Mouse (Mus musculus) adrenal gland, adult (tissue): ENCODE results near the gene Dis3.
"Not testable (repeated sequence)": the region's sequence is repeated elsewhere in the genome, so short reads cannot be mapped to it uniquely, and the experiment has no call there.

Experiments
- DNase-seq, 2 experiments: peaks; one replicate each; pipeline ENCODE4 v3.0.0; 2022 to 2023; ENCODE audit warnings: low spot score in 1 of 2; ENCODE audit not compliant: inconsistent age in 2 of 2

The Dis3 gene

DNA sequence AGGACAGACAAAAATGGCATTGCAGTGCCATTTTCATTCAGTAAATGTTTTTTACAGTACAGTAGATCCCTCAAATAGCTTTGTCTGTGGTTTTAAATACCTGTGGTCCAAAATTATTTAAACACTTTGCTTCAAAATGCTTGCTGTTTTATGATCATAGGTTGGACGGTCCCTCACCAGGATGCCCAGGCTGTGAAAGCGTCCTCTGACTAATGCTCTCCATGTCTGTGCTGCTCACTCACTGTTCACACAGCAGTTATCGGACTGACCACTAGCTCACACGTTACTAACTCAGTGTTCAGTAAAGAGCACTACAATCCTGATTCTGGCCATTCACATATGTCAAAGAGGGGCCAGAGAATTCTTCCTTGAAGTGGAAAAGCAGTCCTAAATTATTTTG lies 28.4 kb downstream of the Dis3 start:
- no peak for DNase-seq

DNA sequence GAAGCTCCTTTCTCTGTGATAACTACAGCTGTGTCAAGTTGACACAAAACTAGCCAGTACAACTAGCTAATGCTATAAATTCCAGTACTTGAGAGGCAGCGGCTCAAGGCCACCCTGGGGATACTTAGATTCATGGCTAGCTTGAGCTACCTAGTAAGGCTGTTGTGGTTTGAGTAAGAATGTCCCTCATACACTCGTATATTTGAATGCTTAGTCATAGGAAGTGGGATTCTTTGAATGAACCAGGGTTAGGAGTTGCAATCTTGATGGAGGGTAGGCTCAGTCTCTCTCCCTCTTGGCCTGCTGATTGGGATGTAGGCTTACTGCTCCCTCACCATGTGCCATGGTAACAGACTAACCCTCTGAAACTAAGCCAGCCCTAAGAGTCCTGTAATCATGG lies 36.5 kb downstream of the Dis3 start:
- DNase-seq, result no peak

DNA sequence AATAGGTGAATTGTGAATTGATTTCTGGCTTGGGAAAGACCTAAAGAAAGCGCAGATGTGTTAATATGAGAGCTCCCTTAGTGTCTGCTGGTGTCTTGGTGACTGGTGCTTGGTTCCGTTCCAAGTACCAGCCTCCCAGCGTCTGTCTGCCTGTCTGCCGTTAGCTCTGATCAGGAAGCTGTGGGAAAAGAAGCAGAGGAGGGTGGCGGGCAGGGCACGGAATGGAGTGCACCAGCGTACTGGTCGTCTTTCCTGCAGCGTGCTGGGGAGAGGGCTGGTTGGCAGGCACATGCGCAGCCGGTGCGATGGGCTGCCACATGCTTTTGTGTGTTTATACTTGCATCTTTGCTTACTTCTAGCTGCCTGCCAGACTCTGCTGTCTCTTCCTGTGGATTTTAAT lies 39.0 kb downstream of the Dis3 start:
- no peak for DNase-seq

DNA sequence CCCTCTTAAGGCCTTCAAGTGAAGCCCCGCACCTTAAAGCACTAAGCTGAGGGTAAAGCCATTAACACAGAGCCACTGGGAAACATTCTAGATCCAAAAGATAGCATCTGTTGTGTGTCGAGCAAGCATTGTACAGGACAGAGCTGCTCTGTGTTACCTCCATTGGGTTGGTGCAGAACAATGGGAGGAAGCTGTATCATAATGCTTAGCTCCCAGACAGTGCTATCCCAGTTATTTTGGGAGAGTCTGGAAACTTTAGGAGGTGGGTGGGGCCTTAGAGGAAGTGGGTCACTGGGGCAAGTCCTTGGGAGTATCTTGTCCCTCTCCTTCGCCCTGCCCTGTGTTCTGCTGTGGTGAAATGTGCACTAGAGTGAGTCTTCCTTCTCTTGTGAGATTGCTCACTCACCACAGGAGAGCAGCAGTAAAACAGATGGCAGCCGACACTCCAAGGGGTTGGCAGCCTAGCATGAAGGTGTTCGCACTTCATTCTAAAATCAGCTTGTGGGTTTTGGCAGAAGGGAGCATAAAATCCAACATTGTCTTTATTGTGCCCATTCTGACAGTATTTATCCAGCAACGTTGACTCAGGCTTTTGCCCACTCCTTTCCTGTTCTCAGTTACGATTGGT lies 40.5 kb downstream of the Dis3 start:
- no peak for DNase-seq

DNA sequence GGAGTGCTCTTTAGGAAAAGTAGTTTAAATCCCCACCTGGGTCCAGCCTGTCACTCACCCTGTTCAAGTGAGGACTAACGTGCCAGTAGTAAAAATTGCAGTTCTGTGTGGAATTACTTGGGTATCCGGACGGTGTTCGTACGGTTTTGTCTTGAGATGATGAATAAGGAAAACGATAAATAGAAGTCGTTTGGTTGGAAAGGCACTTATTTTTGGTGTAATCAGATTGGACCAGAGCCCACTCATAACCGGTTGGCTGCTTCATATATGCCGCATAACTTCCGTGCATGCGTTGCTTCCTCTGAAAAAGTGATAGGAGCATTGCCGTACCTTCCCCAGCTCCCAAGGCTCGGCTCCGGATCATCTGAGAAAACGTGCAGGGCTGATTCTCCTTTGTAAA lies 52.8 kb downstream of the Dis3 start:
- DNase-seq, result no peak

DNA sequence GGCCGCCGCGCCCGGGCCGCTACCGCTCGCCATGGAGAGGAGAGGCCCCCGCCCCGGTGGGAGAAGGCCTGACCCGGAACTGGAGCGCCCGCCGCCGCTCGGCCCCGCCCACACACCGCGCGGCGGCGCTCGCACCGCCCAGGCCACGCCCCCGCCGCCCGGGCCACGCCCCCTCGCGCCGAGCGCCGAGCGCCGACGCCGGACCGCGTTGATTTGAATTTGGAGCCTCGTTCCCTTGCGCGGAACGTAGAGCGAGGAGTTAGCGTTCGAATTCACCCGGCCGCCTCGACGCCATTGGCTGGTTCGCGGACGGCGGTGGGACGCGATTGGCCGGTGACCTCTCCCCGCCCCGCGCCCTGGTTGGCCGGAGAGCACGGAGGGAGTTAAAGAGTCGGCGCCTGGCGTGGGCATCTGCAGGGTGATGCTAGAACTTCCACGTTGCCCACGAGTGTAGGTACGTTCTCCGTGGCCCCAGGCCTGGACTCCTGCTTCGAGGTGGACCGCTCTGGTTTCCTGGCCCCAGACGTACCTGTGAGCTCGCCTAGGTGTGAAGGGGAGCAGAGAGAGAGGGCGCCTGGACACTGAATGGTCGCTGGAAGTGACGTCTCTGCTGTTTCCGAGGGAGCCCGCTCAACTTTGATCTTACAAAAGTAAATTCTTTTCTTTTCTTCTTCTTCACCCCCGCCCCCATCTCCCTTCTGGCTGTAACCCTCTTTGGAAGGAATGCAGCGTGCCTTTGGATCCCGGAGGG lies 53.4 kb downstream of the Dis3 start, which contains the start of the genes Mzt1 and Bora:
Gene Mzt1 (minus strand): TSS at position 104 of the 751 bp plus-strand sequence.
Gene Bora (plus strand): TSS at position 192 of the 751 bp plus-strand sequence.
- DNase-seq, result peak; percentile 94 to 97

DNA sequence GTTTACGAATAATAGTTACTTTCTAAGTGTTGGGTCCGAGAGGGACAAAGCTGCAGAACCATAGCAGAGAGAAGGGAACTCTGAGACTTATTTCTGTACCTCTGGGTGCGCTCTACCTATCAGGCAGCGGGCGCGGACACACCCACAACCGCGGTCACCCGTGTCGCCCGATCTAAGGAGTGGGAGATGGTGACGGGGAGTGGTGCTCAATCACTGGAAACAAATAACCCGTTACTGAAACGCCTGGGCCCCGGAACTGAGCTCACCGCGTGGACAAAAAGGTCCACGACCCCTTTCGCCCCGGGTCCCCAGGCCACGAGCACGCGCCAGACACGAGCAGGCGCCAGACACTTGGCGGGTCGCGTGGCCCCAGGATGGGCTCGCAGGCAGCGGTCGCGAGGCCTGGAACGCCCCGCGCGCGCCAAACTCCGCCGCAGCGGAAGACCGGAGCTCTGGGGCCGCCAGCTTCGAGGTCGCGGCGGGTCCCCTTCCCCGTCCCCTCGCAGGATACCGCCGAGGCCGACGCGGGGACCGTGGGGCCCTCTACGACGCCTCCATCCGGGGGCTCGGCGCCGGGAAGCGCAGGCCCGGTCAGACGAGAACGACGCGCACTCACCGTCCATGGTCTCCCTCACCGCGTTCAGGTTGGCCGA lies 54.1 kb downstream of the Dis3 start:
- no peak for DNase-seq

DNA sequence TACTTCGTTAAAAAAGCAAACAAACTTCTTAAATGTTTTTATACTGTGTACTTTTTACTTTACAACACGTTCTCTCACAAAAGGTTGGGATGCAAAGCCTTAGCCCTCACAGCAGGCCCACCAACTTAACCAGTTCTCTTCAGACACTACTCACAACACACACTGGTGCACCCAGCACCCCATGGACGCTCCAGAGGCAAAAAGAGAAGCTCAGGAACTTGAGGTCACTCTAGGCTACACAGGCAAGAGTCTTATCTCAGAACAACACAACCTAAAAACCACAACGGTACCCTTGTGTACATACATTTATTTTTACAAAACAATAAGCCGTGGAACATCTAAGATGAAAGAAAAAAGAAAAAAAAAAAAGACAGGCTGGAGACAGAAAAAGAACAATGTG lies 54.9 kb downstream of the Dis3 start:
- no peak for DNase-seq

DNA sequence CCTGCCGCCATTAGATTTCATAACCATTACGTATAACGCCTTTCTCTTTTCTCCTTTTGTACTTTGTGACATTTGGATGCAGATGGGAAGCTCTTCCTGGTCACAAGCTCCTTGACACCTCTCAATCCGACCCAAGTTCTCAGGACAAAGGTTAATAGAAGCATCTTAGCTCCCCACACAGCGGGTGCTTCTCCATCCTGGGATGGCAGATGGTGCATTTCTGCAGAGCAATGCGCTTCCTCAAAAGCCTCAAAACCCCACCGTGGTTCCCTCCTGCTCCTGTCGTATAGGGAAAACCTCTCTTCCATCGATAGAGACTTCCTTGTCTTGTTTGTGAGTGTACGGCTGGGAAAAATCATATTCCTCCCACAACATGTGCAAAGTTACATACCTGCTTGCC lies 55.5 kb downstream of the Dis3 start:
- DNase-seq, result no peak

DNA sequence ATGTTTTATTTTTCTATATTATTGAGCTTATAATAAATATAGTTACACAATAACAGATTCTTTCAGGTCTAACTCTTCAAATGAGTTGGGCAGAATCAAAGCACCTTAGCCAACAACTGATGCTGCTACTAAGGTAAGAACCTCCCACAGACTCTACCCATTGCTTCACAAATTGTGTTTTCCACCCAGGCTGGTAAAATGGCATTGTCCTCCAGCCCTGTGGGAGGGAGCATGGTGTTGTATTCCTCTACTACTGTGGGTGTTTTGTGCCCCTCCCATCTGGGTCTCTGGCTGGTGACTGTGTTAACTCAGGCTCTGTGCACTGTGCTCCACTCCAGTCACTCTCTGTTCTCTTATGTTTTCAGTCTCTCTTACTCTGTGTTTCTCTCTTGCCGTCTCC lies 56.1 kb downstream of the Dis3 start:
- no peak for DNase-seq

DNA sequence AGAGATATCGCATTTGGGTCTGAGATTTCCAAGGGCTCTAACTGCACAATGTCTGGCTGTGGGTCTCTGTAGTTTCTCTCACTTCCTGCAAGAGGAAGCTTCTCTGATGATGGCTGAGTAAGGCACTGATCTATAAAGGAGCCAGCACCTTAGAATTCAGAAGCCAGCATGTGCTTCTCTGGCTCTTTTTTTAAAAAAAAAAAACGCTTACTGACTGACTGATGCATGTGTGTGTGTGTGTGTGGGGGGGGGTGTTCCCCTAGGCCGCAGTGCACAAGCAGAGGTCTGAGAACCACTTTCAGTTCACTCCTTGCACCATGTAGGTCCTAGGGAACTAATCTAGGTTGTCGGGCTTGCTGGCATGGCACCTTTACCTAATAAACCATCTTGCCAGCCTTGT lies 58.2 kb downstream of the Dis3 start:
- DNase-seq, result no peak

DNA sequence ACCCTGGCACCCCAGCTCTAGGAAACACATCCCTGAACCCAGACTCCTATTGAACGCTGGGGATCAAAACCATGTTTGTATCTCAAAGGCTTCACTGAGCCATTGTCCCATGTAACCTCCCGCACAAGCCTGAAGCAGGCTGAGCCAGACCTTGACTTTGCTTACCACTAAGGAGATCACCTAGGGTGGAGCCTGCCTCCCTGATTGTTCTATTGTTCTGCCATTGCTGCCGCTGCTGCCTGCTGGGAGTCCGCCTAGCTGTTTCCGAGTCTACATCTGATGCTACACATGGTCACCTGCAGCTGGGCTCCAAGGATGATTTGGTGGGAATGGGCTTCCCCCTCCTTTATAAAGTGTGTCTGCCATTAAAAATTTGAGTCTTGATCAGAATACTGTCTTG lies 60.3 kb downstream of the Dis3 start:
- DNase-seq, result not testable (repeated sequence)

DNA sequence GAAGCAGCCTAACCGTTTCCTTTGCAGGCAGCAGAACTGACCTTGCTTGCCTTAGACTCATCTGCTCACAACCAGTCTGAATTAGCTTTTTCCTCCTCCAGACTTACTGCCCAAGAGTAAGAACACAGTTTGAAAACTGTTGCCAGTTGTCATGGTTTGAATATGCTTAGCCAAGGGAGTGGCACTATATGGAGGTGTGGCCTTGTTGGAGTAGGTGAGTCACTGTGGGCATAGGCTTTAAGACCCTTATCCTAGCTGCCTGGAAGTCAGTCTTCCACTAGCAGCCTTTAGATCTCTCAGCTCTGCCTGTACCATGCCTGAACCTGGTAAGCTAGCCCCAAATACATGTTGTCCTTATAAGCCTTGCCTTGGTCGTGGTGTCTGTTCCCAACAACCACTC lies 61.9 kb downstream of the Dis3 start:
- no peak for DNase-seq

DNA sequence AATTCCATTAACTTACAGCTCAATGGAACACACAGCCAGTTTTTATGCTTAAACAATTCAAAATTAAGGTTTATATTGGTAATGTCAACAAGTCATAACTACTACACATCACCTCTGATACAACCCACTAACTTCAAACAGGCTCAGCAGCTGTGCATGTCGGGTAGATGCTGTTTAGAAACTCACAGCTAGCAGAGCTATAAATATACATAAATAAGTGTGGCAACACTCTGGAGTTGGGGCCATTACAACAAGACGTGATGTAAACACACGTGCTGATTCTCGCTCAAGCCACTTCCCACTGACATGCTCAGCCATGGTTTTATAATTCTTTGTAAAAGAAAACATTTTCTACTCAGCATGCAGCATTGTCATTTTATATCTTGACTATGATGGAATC lies 63.5 kb downstream of the Dis3 start:
- no peak for DNase-seq

DNA sequence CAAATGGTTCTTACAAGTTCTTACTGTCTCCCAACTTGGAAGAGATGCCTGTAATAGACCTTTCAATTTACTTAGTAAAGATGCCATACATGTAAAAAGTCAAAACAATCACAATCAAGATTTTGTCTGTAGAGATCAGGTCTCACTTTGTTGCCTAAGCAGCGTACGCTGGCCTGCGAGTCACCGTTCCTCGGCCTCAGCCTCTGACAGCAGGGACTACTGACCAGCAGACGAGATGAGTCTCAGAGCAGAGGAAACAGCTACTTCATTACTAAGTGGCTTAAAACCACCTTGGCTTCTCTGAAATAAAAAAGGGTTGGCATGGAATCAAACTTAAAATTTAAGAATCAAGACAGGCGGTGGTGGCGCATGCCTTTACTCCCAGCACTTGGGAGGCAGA lies 64.7 kb downstream of the Dis3 start:
- not testable (repeated sequence) for DNase-seq

DNA sequence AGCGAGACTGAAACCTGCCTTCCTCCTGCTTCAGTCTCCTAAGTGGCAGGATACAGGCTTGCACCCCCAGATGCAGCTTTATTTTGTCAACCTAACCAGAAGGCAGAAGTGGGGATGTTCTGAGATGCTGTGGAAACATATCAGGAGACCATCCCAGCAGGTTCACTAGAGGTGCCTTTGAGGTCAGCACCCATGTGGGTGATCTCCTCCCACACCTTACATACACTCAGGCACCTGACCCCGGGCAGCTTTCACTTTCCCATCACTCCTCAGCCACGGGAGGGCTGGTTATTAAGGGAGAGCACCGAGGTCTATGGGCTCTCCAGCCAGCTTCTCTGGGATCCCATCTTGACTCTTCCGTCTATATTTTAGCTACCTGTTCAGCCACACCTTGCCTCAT lies 67.0 kb downstream of the Dis3 start:
- no peak for DNase-seq

DNA sequence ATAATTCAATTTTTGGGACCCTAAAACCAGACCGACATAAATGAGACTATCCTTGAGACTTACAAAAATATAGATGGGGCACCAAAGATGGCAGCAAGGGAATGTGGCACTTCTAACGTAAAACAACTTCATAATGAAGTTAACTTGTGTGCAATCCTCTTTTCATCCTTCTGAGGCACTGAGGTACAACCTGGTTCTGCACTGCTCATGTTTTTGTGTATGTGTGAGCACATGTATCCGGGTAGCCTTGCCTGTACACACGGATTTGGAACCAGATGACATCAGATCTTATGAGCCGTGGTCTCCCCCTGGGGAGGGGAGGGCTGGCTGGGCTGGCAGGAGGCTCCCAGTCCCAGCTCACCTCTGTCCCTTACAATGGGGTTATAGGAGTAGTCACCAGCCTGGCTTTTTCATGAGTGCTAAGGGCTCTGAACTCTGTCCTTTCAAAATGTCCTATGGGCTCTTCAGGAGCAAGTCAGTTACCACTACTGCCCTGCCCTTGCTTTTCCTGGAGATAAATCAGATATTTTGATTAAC lies 68.2 kb downstream of the Dis3 start:
- DNase-seq, result no peak

DNA sequence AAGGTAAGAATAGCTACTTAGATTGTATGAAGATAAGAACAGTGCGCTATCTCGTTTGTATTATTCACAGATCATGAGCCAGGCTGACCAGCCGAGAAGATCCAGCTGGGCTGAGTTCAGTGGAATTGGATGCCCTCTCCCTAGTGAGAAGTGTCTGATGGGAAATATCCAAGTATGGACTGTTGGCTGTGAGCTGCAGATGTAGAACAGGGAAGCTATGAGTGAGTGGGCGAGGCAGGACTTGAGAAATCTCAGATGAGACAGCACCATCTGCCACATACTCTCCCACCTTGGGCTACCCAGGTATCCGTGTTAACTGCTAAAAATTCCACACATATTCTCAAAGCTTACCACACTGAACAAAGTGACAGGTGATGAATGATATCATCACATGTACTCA lies 69.6 kb downstream of the Dis3 start:
- no peak for DNase-seq
